Mouse (Mus musculus) neural tube, embryonic 13.5 days (tissue): Measurements from ENCODE around the gene Gm9112. TPM values are rescaled to one million over a fixed set of nuclear protein-coding genes. Genes with fewer than 3 reads are reported as not detected.
"Not testable (repeated sequence)": the region's sequence is repeated elsewhere in the genome, so short reads cannot be mapped to it uniquely, and the experiment has no call there.

Experiments
- ATAC-seq: fragments of 200-750 bp; cut with Nextera tagmentation; 2 replicates; pipeline ENCODE4 v1.8.0; 2017; ENCODE audit warnings: low read depth, mild to moderate bottlenecking, moderate TSS enrichment, moderate library complexity
- H3K27ac ChIP-seq: fragments of 300-500 bp; sonication (generic); replicated peaks from 2 replicates; pipeline ENCODE4 v1.5.1; 2015; ENCODE audit warnings: moderate library complexity, mild to moderate bottlenecking, inconsistent platforms
- H3K27me3 ChIP-seq: fragments of 300-500 bp; sonication (generic); 2 replicates; pipeline ENCODE4 v1.6.1; 2015; ENCODE audit warnings: mild to moderate bottlenecking, inconsistent platforms
- H3K36me3 ChIP-seq: fragments of 300-500 bp; sonication (generic); 2 replicates; pipeline ENCODE4 v1.6.1; 2015; ENCODE audit warnings: mild to moderate bottlenecking, inconsistent platforms
- H3K4me1 ChIP-seq: fragments of 300-500 bp; sonication (generic); replicated peaks from 2 replicates; pipeline ENCODE4 v1.6.1; 2015; ENCODE audit warnings: inconsistent platforms
- H3K4me2 ChIP-seq: fragments of 300-500 bp; sonication (generic); 2 replicates; pipeline ENCODE4 v1.6.1; 2015; ENCODE audit warnings: inconsistent platforms, mild to moderate bottlenecking, moderate library complexity
- H3K4me3 ChIP-seq: fragments of 300-500 bp; sonication (generic); 2 replicates; pipeline ENCODE4 v1.5.1; 2015; ENCODE audit warnings: mild to moderate bottlenecking, inconsistent platforms
- H3K9ac ChIP-seq: fragments of 300-500 bp; sonication (generic); 2 replicates; pipeline ENCODE4 v1.6.1; 2015; ENCODE audit warnings: moderate library complexity, mild to moderate bottlenecking, inconsistent platforms
- H3K9me3 ChIP-seq: fragments of 300-500 bp; sonication (generic); 2 replicates; pipeline ENCODE4 v1.6.1; 2016; ENCODE audit warnings: inconsistent platforms
- WGBS: fragments of 180-500 bp; shearing (Covaris S2); methylation state at CpG from one replicate; pipeline ENCODE4 v1.1.7; 2015; 5-methylcytosine and 5-hydroxymethylcytosine counted together
- polyA plus RNA-seq: library from polyadenylated mRNA; unstranded; fragments of >200 nt; fragmentation: Nextera tagmentation; extraction: Ambion mirVana; gene quantifications from 2 replicates; pipeline ENCODE4 v1.2.1, GENCODE M21; 2015

Gm9112 gene
- not detected in 2 replicates for polyA plus RNA-seq

DNA sequence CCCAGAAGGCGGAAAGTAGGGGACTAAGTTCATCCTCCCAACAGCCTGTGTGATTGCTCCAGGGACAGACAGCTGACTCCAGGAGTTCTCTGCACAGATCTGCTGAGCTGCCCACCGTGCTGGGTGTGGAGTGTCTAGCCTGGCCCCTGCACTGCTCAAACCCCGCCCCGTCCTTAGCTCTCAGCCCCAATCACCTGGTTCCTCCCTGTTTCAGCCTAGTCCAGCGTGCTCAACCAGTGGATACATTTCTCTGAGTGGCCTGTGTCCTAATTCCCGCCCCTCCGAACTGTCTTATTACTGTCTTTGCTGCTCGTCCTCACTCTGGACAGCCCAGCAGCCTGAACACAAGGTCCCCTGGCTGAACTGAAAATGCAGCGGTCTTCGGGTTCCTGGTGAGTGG lies at the start of gene Gm9112, which contains the start of gene Dmrtc1b:
Gm9112 (minus strand) TSS at position 101 of the 400 bp plus-strand sequence.
Dmrtc1b (plus strand) TSS at position 331 of the 400 bp plus-strand sequence.
- H3K9me3 ChIP-seq, H3K4me1 ChIP-seq, H3K27ac ChIP-seq, H3K4me3 ChIP-seq, H3K27me3 ChIP-seq, H3K36me3 ChIP-seq, ATAC-seq, H3K9ac ChIP-seq, H3K4me2 ChIP-seq: not testable (repeated sequence)
- 90% methylated on average over 10 of the region's 10 CpGs for WGBS

DNA sequence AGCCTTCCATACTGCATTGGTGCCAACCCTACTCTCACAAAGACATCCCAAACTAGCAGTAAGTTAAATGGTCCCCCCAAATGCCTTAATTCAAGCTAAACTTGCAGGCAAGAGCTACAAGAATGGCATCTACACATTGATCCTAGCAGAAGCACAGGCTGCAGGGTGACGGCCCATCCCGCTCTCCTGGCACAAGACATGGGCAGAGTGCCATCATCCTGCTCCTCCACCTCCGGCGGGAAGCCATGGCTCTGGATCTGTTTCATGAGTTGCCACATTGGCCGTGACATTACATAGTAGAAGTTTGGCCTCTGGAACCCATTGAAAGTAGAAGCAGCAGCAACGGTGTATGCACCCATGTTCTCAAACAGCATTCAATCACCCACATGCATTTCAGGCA lies 16.8 kb upstream of the Gm9112 start:
- H3K4me3 ChIP-seq, H3K4me2 ChIP-seq, H3K4me1 ChIP-seq, H3K36me3 ChIP-seq, H3K27ac ChIP-seq, H3K9ac ChIP-seq, H3K27me3 ChIP-seq, ATAC-seq, H3K9me3 ChIP-seq: not testable (repeated sequence)
- WGBS: 97% methylated on average over 6 of the region's 6 CpGs

DNA sequence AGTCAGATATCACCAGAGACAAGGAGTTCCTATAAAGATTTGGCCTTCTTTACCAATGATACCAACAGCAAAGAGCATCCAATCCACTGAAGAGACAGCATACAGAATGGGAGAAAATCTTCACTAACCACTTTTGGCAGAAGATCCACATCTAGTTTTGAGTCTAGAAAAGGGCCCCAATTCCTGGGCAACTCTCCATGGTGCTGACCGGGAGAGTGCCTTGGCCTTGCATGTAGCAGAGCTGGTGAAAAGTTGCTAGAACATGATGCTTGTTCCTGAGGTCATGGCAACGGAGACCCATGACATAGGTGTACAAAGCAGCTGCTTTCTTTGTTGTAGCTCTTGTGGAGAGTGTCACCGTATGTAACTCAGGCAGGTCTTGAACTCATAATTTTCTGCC lies 6.8 kb downstream of the Gm9112 start:
- WGBS: 74% methylated on average over 3 of the region's 3 CpGs
- not testable (repeated sequence) for H3K27me3 ChIP-seq, H3K27ac ChIP-seq, H3K9me3 ChIP-seq, ATAC-seq, H3K4me1 ChIP-seq, H3K4me2 ChIP-seq, H3K9ac ChIP-seq, H3K4me3 ChIP-seq, H3K36me3 ChIP-seq

DNA sequence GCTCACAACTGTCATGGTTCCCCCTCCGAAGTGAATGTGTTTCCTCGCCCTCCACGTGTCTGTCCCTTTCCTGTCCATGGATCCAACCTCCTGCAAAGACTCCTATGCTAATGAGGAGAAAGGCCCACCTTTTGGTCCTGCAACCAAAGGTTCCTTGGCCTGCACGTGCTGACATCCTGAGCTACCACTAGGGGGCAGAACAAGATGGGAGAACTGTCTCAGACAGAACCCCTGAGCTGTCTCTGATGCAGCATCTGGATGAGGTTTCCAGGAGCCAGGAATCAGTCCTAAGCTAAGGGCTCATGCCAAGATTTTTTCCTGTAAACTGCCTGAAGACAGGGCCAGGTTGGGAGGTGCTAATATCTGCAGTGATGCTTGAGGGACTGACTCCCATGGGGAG lies 18.2 kb downstream of the Gm9112 start:
- not testable (repeated sequence) for H3K9me3 ChIP-seq, H3K4me2 ChIP-seq, H3K36me3 ChIP-seq, H3K4me1 ChIP-seq, H3K27ac ChIP-seq, H3K4me3 ChIP-seq, H3K27me3 ChIP-seq, H3K9ac ChIP-seq
- WGBS: 21% methylated on average over 4 of the region's 4 CpGs
- peak; percentile 56; the same call in 1 of the 2 replicates for ATAC-seq

DNA sequence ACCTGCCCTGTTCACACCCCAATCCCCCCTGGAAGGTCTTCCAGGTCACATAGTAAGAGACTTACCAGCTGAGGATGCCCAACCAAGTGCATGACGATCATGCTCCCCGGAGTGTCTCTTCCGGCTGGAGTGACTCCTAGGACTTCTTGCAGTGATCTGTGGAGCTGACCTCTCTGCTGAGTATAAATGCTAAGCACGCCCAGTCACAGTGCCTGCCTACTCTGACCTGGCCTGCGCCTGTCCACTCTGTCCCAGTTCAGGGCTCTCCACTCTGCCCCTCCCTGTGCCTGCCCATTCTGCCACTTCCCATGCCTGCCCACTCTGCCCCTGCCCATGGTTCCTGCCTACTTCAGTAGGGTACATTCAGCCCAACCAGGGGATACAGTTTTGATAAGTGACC lies 20.6 kb downstream of the Gm9112 start, which contains the start of gene Gm3880:
Gm3880 (minus strand) TSS at position 101 of the 400 bp plus-strand sequence.
- H3K9me3 ChIP-seq, ATAC-seq, H3K27ac ChIP-seq, H3K4me2 ChIP-seq, H3K36me3 ChIP-seq, H3K4me1 ChIP-seq, H3K9ac ChIP-seq, H3K27me3 ChIP-seq, H3K4me3 ChIP-seq: not testable (repeated sequence)
- 94% methylated on average over 5 of the region's 5 CpGs for WGBS

DNA sequence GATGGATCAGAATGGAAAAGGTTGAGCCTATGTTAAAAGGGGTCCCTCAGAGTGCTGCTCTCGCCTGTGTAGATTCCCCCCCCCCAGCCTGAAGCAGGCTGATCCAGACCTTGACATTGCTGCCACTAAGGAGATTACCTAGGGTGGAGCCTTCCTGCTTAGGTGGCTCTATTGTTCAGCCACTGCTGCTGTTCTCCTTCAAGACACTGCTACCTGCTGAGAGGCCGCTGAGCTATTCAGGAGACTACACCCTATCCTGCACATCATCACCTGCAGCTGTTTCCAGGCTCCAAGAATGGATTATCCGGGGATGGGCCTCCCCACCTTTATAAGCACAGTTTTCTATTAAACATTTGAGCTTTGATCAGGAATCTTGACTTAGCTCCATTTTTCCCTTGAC lies 22.7 kb downstream of the Gm9112 start:
- not testable (repeated sequence) for H3K4me3 ChIP-seq, H3K27ac ChIP-seq, H3K4me1 ChIP-seq, H3K9me3 ChIP-seq, H3K36me3 ChIP-seq, H3K4me2 ChIP-seq, H3K27me3 ChIP-seq, ATAC-seq, H3K9ac ChIP-seq
- WGBS: 56% methylated on average over 3 of the region's 3 CpGs

DNA sequence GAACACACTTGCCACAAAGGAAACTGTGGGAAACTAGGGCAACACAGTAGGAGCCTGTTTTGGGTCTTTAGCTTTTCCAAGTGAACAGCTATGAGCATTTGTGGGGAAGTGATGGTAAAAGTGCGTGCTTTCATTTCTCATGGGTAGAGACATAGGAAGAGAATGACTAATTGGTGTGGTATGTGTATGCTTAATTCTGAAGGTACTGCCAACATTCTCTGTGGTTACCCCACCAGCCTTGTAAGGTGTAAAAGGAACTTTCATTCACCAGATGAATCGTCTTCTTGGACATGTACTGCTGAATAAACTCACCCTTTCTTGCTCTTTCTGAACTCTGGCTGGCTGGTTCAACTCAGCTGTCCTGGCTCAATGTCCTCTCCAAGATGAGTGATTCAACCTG lies 40.8 kb downstream of the Gm9112 start:
- Histone ChIP-seq H3K4me3 (no peak overlapping the region), H3K36me3 (no peaks in the 10 kb centered on the region), H3K4me1 (no peaks in the 10 kb centered on the region), H3K4me2 (no peak overlapping the region), H3K9me3 (no peaks in the 10 kb centered on the region), H3K27ac (no peak overlapping the region), H3K27me3 (no peaks in the 10 kb centered on the region; the same call in 1 of the 2 replicates), H3K9ac (no peak overlapping the region)
- no peak for ATAC-seq
- 85% methylated on average over 2 of the region's 2 CpGs for WGBS

DNA sequence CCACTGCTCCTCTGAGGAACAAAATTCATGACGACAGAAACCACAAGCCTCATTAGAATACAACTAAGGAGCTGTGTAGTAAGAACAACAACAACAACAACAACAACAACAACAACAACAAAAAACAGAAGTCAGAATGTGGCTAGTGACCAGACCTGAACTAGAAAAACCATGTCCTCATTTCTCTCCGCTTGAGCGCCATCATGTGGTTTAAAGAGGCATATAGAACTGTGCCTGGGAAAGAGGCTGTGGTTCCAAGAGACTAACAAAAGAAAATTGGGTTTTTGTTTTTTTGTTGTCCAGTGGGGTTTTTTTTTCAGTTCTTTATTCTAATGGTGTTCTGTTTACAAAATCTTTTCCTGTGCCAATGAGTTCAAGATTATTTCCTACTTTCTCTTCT lies 46.7 kb downstream of the Gm9112 start:
- Histone ChIP-seq H3K9ac (no peak overlapping the region), H3K4me3 (no peak overlapping the region), H3K4me2 (no peak overlapping the region), H3K36me3 (no peaks in the 10 kb centered on the region), H3K4me1 (no peaks in the 10 kb centered on the region), H3K27me3 (no peaks in the 10 kb centered on the region), H3K9me3 (no peaks in the 10 kb centered on the region), H3K27ac (no peak overlapping the region)
- 14% methylated on average over 3 of the region's 3 CpGs for WGBS
- no peak for ATAC-seq

Other genes starting within 250 kb of the Gm9112 start
- 9.7 and 11.7 TPM in 2 replicates for gene Hdac8, start 202.3 kb downstream of the Gm9112 start, polyA plus RNA-seq
- gene Phka1, start 63.4 kb downstream of the Gm9112 start, polyA plus RNA-seq: 7.0 and 7.6 TPM in 2 replicates
- gene Gm3880, start 20.7 kb downstream of the Gm9112 start, polyA plus RNA-seq: not detected in 2 replicates
- not detected in 2 replicates for gene Dmrtc1b, start 230 bp upstream of the Gm9112 start, polyA plus RNA-seq
- not detected in 2 replicates for gene Dmrtc1c1, start 95.3 kb upstream of the Gm9112 start, polyA plus RNA-seq
- gene Dmrtc1c2, start 147.0 kb upstream of the Gm9112 start, polyA plus RNA-seq: not detected in 2 replicates
- gene 1700031F05Rik, start 160.3 kb upstream of the Gm9112 start, polyA plus RNA-seq: not detected in 2 replicates
- gene Dmrtc1a, start 201.1 kb upstream of the Gm9112 start, polyA plus RNA-seq: 0.87 and 2.1 TPM in 2 replicates
- not detected in 2 replicates for gene 1700011M02Rik, start 201.3 kb upstream of the Gm9112 start, polyA plus RNA-seq
- not detected in 2 replicates for gene 1700018G05Rik, start 220.7 kb upstream of the Gm9112 start, polyA plus RNA-seq